Mouse (Mus musculus) heart, postnatal 0 days (tissue): ENCODE measurements around the gene Slc16a4. TPM values are rescaled to one million over a fixed set of nuclear protein-coding genes. Genes with fewer than 3 reads are reported as not detected.
"Not testable (repeated sequence)": the region's sequence is repeated elsewhere in the genome, so short reads cannot be mapped to it uniquely, and the experiment has no call there.

Experiments used
- ATAC-seq: fragments of 200-750 bp; cut with Nextera tagmentation; 2 replicates; pipeline ENCODE4 v1.8.0; 2017; ENCODE audit warnings: low read depth, moderate number of reproducible peaks, moderate library complexity; ENCODE audit not compliant: insufficient read depth
- DNase-seq: peaks from one replicate; pipeline ENCODE4 v3.0.0-alpha.2; 2016; ENCODE audit warnings: low spot score
- H3K27ac ChIP-seq: fragments of 300-500 bp; sonication (generic); 2 replicates; pipeline ENCODE4 v1.5.1; 2014; ENCODE audit warnings: low read depth, mild to moderate bottlenecking
- H3K27me3 ChIP-seq: fragments of 300-500 bp; sonication (generic); 2 replicates; pipeline ENCODE4 v1.6.1; 2014; ENCODE audit warnings: low read length, mixed read lengths; ENCODE audit not compliant: control insufficient read depth, insufficient read depth
- H3K36me3 ChIP-seq: fragments of 300-500 bp; sonication (generic); replicated peaks from 2 replicates; pipeline ENCODE4 v1.6.1; 2014; ENCODE audit warnings: low read length, mixed read lengths; ENCODE audit not compliant: control insufficient read depth, insufficient read depth
- H3K4me1 ChIP-seq: fragments of 300-500 bp; sonication (generic); 2 replicates; pipeline ENCODE4 v1.6.1; 2014; ENCODE audit warnings: antibody characterized with exemption; ENCODE audit not compliant: control insufficient read depth, insufficient read depth
- H3K4me2 ChIP-seq: fragments of 300-500 bp; sonication (generic); 2 replicates; pipeline ENCODE4 v1.6.1; 2014; ENCODE audit warnings: low read depth, mild to moderate bottlenecking, low read length, moderate library complexity
- H3K4me3 ChIP-seq: fragments of 300-500 bp; sonication (generic); 2 replicates; pipeline ENCODE4 v1.5.1; 2014; ENCODE audit warnings: low read depth, low read length
- H3K9ac ChIP-seq: fragments of 300-500 bp; sonication (generic); replicated peaks from 2 replicates; pipeline ENCODE4 v1.6.1; 2014; ENCODE audit warnings: low read depth, low read length, mixed read lengths
- H3K9me3 ChIP-seq: fragments of 300-500 bp; sonication (generic); replicated peaks from 2 replicates; pipeline ENCODE4 v1.6.1; 2016; ENCODE audit warnings: low read length; ENCODE audit not compliant: control insufficient read depth
- CTCF ChIP-seq: IDR thresholded peaks from 2 replicates; pipeline ENCODE4 v1.5.1; 2016; ENCODE audit warnings: antibody characterized with exemption, control low read depth, low read depth
- EP300 ChIP-seq: IDR thresholded peaks from 2 replicates; pipeline ENCODE4 v1.6.1; 2016; ENCODE audit warnings: antibody characterized with exemption, low read depth
- WGBS: fragments of 180-500 bp; shearing (Covaris S2); extraction: QIAGEN DNeasy Blood & Tissue Kit; methylation state at CpG from one replicate; pipeline ENCODE4 v1.1.7; 2014; 5-methylcytosine and 5-hydroxymethylcytosine counted together
- polyA plus RNA-seq: library from polyadenylated mRNA; unstranded; fragments of >200 nt; fragmentation: Nextera tagmentation; extraction: Ambion mirVana; gene quantifications from 2 replicates; pipeline ENCODE4 v1.2.1, GENCODE M21; 2015
- total RNA-seq: library from RNA; depleted of rRNA; stranded (reverse); fragments of >200 nt; gene quantifications from 2 replicates; pipeline ENCODE4 v1.2.3, GENCODE M21; 2014; ENCODE audit warnings: low replicate concordance

The Slc16a4 gene
- total and polyA plus RNA-seq, 2 experiments from 2014 or later = 0.90 to 2.1 TPM

- Histone ChIP-seq H3K9ac (no peak overlapping the region), H3K4me2 (no peak overlapping the region), H3K27me3 (no peaks in the 10 kb centered on the region), H3K4me3 (no peak overlapping the region), H3K4me1 (no peaks in the 10 kb centered on the region), H3K36me3 (peaks cover 14% of the 10 kb centered on the region), H3K27ac (no peak overlapping the region), H3K9me3 (no peaks in the 10 kb centered on the region)
- TF ChIP-seq EP300 = no peak
- TF ChIP-seq CTCF = no peak
- DNase-seq (no peak), ATAC-seq (no peak)
Observed at GRCm38 (mm10) chr3:107287346-107287745, 3.7 kb upstream of the Slc16a4 start.

GRCm38 (mm10) chr3:107295672-107296360, 4.8 kb downstream of the Slc16a4 start:
- 77% methylated on average over 5 of the region's 5 CpGs for whole genome bisulfite sequencing
- H3K4me2 ChIP-seq = no peak overlapping the region

GRCm38 (mm10) chr3:107296917-107297316, 5.9 kb downstream of the Slc16a4 start:
- H3K27ac ChIP-seq, H3K4me3 ChIP-seq, H3K27me3 ChIP-seq, ATAC-seq, H3K9ac ChIP-seq, H3K4me1 ChIP-seq, H3K9me3 ChIP-seq, H3K4me2 ChIP-seq, DNase-seq, H3K36me3 ChIP-seq: not testable (repeated sequence)
- WGBS = 74% methylated on average over 4 of the region's 4 CpGs

More at GRCm38 (mm10) chr3:107295672-107296360, 4.8 kb downstream of the Slc16a4 start:
- Histone ChIP-seq H3K27me3 (no peaks in the 10 kb centered on the region), H3K4me1 (peaks cover 7% of the 10 kb centered on the region; the same call in 1 of the 2 replicates), H3K9me3 (no peaks in the 10 kb centered on the region), H3K36me3 (0 out of 2 replicates have a peak, but pooled peaks cover 4% of the 10 kb centered on the region), H3K4me3 (no peak overlapping the region), H3K27ac (no peak overlapping the region), H3K9ac (no peak overlapping the region)
- TF ChIP-seq CTCF = no peak
- TF ChIP-seq EP300 = no peak
- no peak for ATAC-seq
- DNase-seq = no peak

- TF ChIP-seq EP300 (no peak), CTCF (no peak)
- DNase-seq (no peak), ATAC-seq (no peak)
- Histone ChIP-seq H3K4me3 (no peak overlapping the region), H3K27me3 (no peaks in the 10 kb centered on the region), H3K4me1 (peaks cover 10% of the 10 kb centered on the region; the same call in 1 of the 2 replicates), H3K9me3 (no peaks in the 10 kb centered on the region), H3K27ac (no peak overlapping the region), H3K36me3 (peaks cover 10% of the 10 kb centered on the region), H3K9ac (no peak overlapping the region), H3K4me2 (no peak overlapping the region)
- 87% methylated on average over 3 of the region's 3 CpGs for WGBS
Observed at GRCm38 (mm10) chr3:107317338-107317737, 26.3 kb downstream of the Slc16a4 start.

- TF ChIP-seq CTCF (no peak), EP300 (no peak)
- Histone ChIP-seq H3K9ac (no peak overlapping the region), H3K4me2 (no peak overlapping the region), H3K4me3 (no peak overlapping the region), H3K27ac (no peak overlapping the region), H3K4me1 (peaks cover 18% of the 10 kb centered on the region), H3K9me3 (no peaks in the 10 kb centered on the region), H3K36me3 (peaks cover 15% of the 10 kb centered on the region), H3K27me3 (no peaks in the 10 kb centered on the region)
- 82% methylated on average over 2 of the region's 2 CpGs for WGBS
- ATAC-seq = no peak
- DNase-seq = no peak
Observed at GRCm38 (mm10) chr3:107321141-107321540, 30.1 kb downstream of the Slc16a4 start.

- no peaks in the 10 kb centered on the region for H3K9me3 ChIP-seq
- ATAC-seq (no peak), DNase-seq (no peak)
- no peak overlapping the region for H3K27ac ChIP-seq
- TF ChIP-seq EP300 (no peak), CTCF (no peak)
- H3K4me3 ChIP-seq = no peak overlapping the region
- no peaks in the 10 kb centered on the region for H3K27me3 ChIP-seq
- H3K9ac ChIP-seq = no peak overlapping the region
- H3K4me1 ChIP-seq = peaks cover 18% of the 10 kb centered on the region
- H3K36me3 ChIP-seq = peaks cover 15% of the 10 kb centered on the region
- no peak overlapping the region for H3K4me2 ChIP-seq
Observed at GRCm38 (mm10) chr3:107321776-107322175, 30.7 kb downstream of the Slc16a4 start.
